Mouse (Mus musculus): ENCODE results near the gene Cd69. TPM values are rescaled to one million over a fixed set of nuclear protein-coding genes. Genes with fewer than 3 reads are reported as not detected.

Cd69 gene
- polyA plus RNA-seq, 1 experiment: not detected

DNA sequence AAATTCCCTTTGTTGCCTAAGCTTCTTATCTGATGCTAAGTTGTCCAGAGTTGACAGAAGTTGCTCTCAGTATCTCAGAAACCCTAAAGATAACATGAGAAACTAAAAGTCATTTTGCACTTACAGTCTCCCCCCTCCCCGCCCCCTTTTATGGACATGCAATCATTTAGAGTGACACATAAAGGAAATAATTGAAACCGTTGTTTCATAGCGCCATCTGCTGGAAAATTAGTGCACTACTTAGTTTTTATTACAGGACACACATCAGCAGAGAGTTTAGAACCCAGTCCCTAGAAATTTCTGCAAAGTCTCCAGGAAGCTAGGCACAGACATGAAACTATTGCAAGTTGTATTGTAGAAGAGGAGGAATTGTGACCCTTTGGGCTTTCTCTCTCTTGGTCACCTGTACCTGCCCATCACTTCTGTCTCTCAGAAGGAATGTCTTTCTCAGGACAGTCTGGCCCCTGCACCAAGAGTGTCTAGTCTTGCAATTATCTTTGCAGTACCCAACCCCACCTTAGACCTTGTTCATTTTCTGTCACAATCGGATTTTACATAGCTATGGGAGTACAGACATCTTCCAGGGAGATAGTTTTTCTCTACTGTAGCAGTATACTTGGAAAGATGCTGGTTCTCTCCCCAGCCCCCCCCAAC lies 20.2 kb downstream of the Cd69 start:
- Histone ChIP-seq H3K27ac (ENCODE audit: insufficient read depth, low read length) (no peak overlapping the region), H3K4me1 (ENCODE audit: control insufficient read depth, insufficient read depth, low read length) (no peaks in the 10 kb centered on the region), H3K4me3 (ENCODE audit: insufficient read depth, low read length) (no peak overlapping the region)
- TF ChIP-seq POLR2A (IDR thresholded peaks at IDR 0.05; ENCODE audit: low read depth, low read length) (no peak), CTCF (IDR thresholded peaks at IDR 0.05; ENCODE audit: borderline replicate concordance, insufficient read depth, low read length) (no peak)

DNA sequence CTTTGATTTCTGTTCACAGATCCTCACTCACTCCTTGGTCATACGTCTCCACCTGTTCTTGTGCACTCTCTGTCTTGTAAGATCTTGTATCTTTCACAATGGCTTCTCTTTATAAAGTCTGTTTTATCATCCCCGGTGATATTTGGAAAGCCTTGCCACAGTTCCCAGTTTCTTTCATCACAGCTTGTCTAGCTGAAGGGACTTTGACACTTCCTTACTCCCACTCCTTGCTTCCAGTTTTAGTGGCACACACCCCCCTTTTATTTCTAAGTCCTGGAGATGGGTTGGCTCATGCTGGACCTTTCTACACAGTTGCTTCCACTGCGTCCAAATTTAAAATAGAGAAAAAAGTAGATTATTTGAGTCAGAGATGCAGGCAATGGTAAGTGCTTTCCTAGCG lies 20.9 kb downstream of the Cd69 start:
- Histone ChIP-seq H3K27ac (ENCODE audit: insufficient read depth, low read length) (no peak overlapping the region), H3K4me1 (ENCODE audit: control insufficient read depth, insufficient read depth, low read length) (no peaks in the 10 kb centered on the region), H3K4me3 (ENCODE audit: insufficient read depth, low read length) (no peak overlapping the region)
- TF ChIP-seq POLR2A (IDR thresholded peaks at IDR 0.05; ENCODE audit: low read depth, low read length) (no peak), CTCF (IDR thresholded peaks at IDR 0.05; ENCODE audit: borderline replicate concordance, insufficient read depth, low read length) (no peak)

DNA sequence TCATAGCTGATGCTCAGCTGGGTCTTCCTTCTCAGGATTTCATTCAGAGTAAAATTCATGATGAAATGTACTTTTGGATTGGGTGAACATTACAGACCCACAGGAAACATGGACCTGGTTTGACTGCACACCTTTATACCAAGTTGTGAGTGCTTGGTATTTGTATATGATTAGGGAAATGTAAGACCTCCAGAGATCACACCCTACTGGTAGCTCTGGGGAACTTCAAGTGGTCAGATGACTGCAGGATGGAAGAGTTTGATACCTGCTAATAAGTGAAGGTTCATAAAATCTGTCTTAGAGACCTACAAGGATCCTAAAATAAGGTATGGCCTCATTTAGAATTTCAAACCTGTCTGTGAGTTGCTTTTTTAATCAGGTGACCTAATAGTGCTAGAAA lies 27.0 kb downstream of the Cd69 start:
- no peaks in the 10 kb centered on the region for H3K4me1 ChIP-seq (ENCODE audit: control insufficient read depth, insufficient read depth, low read length)
- H3K27ac ChIP-seq (ENCODE audit: insufficient read depth, low read length): no peak overlapping the region
- TF ChIP-seq POLR2A (IDR thresholded peaks at IDR 0.05; ENCODE audit: low read depth, low read length): no peak
- no peak for TF ChIP-seq CTCF (IDR thresholded peaks at IDR 0.05; ENCODE audit: borderline replicate concordance, insufficient read depth, low read length)
- H3K4me3 ChIP-seq (ENCODE audit: insufficient read depth, low read length): no peak overlapping the region

DNA sequence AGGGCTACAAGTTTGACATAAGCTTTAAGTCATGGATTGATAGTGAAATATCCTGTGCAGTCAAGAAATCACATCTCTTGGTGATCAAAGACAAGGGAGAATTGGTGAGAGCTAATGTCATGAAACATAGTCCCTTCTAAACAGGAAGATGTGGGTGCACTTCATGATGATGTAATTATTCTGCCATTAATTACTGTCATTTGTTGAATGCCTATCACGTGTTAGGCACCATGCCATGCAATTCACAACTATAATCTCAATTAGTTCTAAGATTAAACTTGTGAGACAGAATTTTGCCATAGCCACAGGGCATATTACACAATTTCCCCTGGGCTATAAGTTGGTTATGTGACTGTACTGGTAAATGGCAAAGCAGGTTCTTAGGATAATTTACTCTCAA lies 28.2 kb downstream of the Cd69 start:
- Histone ChIP-seq H3K4me1 (ENCODE audit: control insufficient read depth, insufficient read depth, low read length) (no peaks in the 10 kb centered on the region), H3K4me3 (ENCODE audit: insufficient read depth, low read length) (no peak overlapping the region), H3K27ac (ENCODE audit: insufficient read depth, low read length) (no peak overlapping the region)
- TF ChIP-seq POLR2A (IDR thresholded peaks at IDR 0.05; ENCODE audit: low read depth, low read length): no peak
- no peak for TF ChIP-seq CTCF (IDR thresholded peaks at IDR 0.05; ENCODE audit: borderline replicate concordance, insufficient read depth, low read length)

DNA sequence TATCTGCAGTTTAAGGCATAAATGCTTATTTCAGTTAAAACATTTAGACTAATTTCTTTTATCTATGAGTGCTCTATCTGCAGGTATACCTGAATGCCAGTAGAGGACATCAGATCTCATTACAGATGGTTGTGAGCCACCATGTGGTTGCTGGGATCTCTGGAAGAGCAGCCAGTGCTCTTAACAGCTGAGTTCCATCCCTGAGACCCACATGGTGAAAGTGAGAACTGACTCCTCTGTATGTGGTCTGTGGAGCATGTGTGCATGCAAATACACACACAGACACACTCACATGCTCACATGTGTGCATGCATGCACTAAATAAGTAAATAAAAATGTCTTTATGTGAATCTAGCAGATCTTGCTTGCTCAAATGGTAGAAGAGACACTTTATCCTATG lies 29.4 kb downstream of the Cd69 start:
- no peaks in the 10 kb centered on the region for H3K4me1 ChIP-seq (ENCODE audit: control insufficient read depth, insufficient read depth, low read length)
- H3K4me3 ChIP-seq (ENCODE audit: insufficient read depth, low read length): no peak overlapping the region
- TF ChIP-seq POLR2A (IDR thresholded peaks at IDR 0.05; ENCODE audit: low read depth, low read length) (no peak), CTCF (IDR thresholded peaks at IDR 0.05; ENCODE audit: borderline replicate concordance, insufficient read depth, low read length) (no peak)
- no peak overlapping the region for H3K27ac ChIP-seq (ENCODE audit: insufficient read depth, low read length)

DNA sequence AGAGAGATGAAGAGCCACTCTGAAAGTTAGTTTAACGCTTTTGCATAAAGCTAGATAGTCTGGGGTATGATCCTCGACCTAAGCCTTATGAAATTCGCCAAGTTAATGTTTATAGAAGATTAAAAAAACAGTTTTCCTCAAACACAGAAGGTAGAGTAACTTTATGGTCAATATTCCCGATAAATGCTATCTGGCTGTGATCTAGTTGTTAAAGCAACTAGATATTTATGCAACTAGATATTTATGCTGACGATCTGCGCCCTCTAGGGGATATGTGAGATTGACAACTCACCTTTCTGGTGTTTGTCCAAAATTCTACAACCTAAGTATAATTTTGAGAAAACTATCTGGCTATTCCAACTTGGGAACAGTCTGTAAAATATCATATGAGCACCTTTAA lies 33.3 kb downstream of the Cd69 start:
- no peak overlapping the region for H3K27ac ChIP-seq (ENCODE audit: insufficient read depth, low read length)
- no peak for TF ChIP-seq POLR2A (IDR thresholded peaks at IDR 0.05; ENCODE audit: low read depth, low read length)
- TF ChIP-seq CTCF (IDR thresholded peaks at IDR 0.05; ENCODE audit: borderline replicate concordance, insufficient read depth, low read length): no peak

DNA sequence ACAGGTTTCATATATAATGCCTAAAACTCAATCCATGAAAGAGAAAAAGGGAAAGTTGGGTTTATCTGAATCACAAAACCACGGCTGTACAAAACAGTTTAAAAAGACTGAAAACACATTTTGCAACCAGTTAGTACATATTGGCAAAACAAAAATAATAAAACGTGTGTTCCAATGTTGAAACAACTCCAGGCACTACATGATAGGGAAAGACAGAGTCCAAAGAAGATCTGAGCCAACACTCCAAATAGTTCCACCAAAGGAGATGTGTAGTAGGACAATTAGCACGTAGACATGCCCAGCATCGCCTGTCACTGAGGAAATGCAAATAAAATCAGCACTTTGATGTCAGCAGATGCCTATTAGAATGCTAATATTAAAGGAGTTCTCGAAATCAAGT lies 33.8 kb downstream of the Cd69 start:
- Histone ChIP-seq H3K27ac (ENCODE audit: insufficient read depth, low read length) (no peak overlapping the region), H3K4me1 (ENCODE audit: control insufficient read depth, insufficient read depth, low read length) (peaks cover 3% of the 10 kb centered on the region), H3K4me3 (ENCODE audit: insufficient read depth, low read length) (no peak overlapping the region)
- no peak for TF ChIP-seq CTCF (IDR thresholded peaks at IDR 0.05; ENCODE audit: borderline replicate concordance, insufficient read depth, low read length)
- TF ChIP-seq POLR2A (IDR thresholded peaks at IDR 0.05; ENCODE audit: low read depth, low read length): no peak

More for the DNA sequence above, 33.3 kb downstream of the Cd69 start:
- Histone ChIP-seq H3K4me1 (ENCODE audit: control insufficient read depth, insufficient read depth, low read length) (peaks cover 2% of the 10 kb centered on the region), H3K4me3 (ENCODE audit: insufficient read depth, low read length) (no peak overlapping the region)

DNA sequence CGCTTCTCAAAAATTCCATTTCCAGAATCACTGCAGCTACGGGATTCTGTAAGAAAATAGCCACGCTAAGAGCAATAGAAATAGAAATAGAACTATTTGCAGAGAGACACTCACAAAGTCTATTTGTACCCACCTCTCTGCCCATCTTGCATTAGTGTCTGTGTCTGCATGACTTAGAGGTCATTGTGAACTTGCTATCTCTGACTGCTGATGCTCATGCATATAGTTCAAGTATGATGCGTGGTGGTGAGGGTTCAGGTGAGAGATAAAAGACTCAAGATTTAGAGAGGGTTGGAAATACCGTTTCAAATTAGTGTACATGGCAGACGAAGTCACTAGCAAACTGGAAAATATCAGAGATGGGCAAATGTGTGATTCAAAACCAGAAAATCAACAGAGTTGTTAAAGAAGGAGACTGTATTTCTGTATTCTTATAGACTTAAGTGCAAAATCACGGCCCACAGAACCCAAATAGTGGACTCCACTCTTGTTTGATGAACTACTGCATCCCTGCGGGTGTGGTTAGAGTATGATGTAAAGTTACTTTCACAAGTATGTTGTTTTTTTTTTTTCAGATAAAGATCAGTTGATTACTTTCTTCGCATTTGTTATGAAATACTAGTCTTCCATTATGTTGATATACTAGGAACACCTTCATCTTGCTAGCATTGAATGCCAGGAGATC lies 35.5 kb downstream of the Cd69 start:
- no peak overlapping the region for H3K27ac ChIP-seq (ENCODE audit: insufficient read depth, low read length)
- no peak for TF ChIP-seq CTCF (IDR thresholded peaks at IDR 0.05; ENCODE audit: borderline replicate concordance, insufficient read depth, low read length)
- TF ChIP-seq POLR2A (IDR thresholded peaks at IDR 0.05; ENCODE audit: low read depth, low read length): no peak

DNA sequence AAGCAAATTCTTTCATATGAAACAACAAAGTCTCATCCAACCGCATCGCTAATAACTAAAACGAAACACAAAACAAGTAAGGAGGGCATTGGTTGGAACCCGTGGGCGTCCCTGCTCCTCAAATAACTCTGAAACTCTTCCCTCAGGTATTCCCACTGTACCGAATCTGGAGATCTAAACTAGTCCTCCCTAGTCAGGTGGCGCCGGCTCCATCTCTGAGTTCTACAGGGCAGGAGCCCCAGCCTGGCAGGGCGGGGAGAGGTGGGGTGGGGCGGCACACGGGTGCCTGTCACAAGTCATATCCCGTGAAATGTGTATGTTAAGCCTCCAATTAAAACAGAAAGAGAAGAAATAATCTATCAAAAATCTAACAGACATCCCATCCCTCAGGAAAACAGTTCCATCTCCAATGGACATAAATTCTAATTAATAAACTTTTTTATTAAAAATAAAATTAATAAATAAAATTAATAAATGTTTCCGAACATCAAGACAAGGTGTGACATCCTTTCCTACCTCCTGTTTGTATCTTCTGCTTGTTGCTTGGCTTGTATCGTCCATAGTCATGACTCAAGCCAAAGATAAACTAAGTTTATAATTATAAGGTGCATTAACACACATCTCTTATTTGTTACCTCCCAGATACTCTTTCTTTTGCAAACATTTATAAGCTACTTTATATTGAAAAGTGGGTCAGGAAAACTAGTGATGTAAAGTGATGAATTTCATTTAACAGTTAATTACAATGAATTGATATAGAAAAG lies 36.8 kb downstream of the Cd69 start:
- Histone ChIP-seq H3K4me1 (ENCODE audit: control insufficient read depth, insufficient read depth, low read length) (peaks cover 10% of the 10 kb centered on the region), H3K27ac (ENCODE audit: insufficient read depth, low read length) (peak overlapping the region; percentile 2; the same call in 1 of the 2 replicates), H3K4me3 (ENCODE audit: insufficient read depth, low read length) (peak overlapping the region; percentile 49)
- TF ChIP-seq CTCF (IDR thresholded peaks at IDR 0.05; ENCODE audit: borderline replicate concordance, insufficient read depth, low read length) (no peak), POLR2A (IDR thresholded peaks at IDR 0.05; ENCODE audit: low read depth, low read length) (no peak)

More for the DNA sequence above, 35.5 kb downstream of the Cd69 start:
- Histone ChIP-seq H3K4me3 (ENCODE audit: insufficient read depth, low read length) (no peak overlapping the region), H3K4me1 (ENCODE audit: control insufficient read depth, insufficient read depth, low read length) (peaks cover 10% of the 10 kb centered on the region)

All from embryonic fibroblast, embryonic 13.5 days (primary cell).